In genomic region chr2:151747847-151748705, GRCm38 (mm10) we compare ENCODE assay signal across 9 mouse cellular contexts. TPM values are rescaled to one million over a fixed set of nuclear protein-coding genes. Genes with fewer than 3 reads are reported as not detected.
DNase-seq lines count a peak whose midpoint lies in the region; ATAC-seq and TF ChIP-seq lines count a peak whose summit lies in the region.
"Had no signal": no experiment of that assay in that cellular context is flagged by ENCODE, and none has a peak within 500 bp of the region (broad histone marks: within the 10 kb centered on the region; RNA-seq: fewer than 3 reads in every experiment).

No protein-coding gene starts in this region.

- peak; percentile 93 for TF ChIP-seq CTCF in Patski (IDR thresholded peaks at IDR 0.05)

- POLR2A ChIA-PET in Patski (lab: Charles Lee), result no interaction called here

- 0 out of 2 replicates have a peak, but pooled peaks cover 4% of the 10 kb centered on the region for H3K4me1 ChIP-seq in forebrain, embryonic 15.5 days

- peaks cover 29% of the 10 kb centered on the region for H3K27me3 ChIP-seq in Patski
- peaks cover 4% of the 10 kb centered on the region; the same call in 1 of the 2 replicates for H3K27me3 ChIP-seq in forebrain, embryonic 15.5 days

- no peaks in the 10 kb centered on the region for H3K36me3 ChIP-seq in forebrain, embryonic 15.5 days

- 21% methylated on average over 19 of the region's 19 CpGs for WGBS in forebrain, embryonic 15.5 days

- no peak overlapping the region for H3K27ac ChIP-seq in forebrain, embryonic 15.5 days (replicated peaks)

- peak; percentile 15 for DNase-seq in Patski (ENCODE audit: low read depth, low spot score)
- DNase-seq in cerebellum, adult 11-12 months, result peak; percentile 21
- DNase-seq in induced T-regulatory cell, adult 2 months (ENCODE audit: low read depth), result peak; percentile 83
- peak; percentile 78 to 79 for DNase-seq in left cerebral cortex, adult 18-20 months (ENCODE audit: low spot score in 2 of 2)
- DNase-seq in right cerebral cortex, postnatal 10 days (ENCODE audit: low spot score in 2 of 2), result peak; percentile 71 to 83
- peak; percentile 32 to 71 for DNase-seq in urinary bladder, postnatal 4 days (ENCODE audit: low spot score in 2 of 2)

- H3K4me3 ChIP-seq in forebrain, embryonic 15.5 days, result no peak overlapping the region
- H3K4me3 ChIP-seq: myocyte had no signal

- in situ Hi-C loops in Patski (cut with MboI; ENCODE audit: low pct_unique_long_range_greater_than_20kb), result no loop called here

- H3K4me2 ChIP-seq in forebrain, embryonic 15.5 days (replicated peaks), result 0 out of 2 replicates have a peak overlapping the region, but pooled peaks have one; percentile 4

- no peak overlapping the region for H3K9ac ChIP-seq in forebrain, embryonic 15.5 days (replicated peaks)

- ATAC-seq in Patski, result peak; percentile 79
- ATAC-seq in forebrain, embryonic 15.5 days (replicated peaks), result peak; percentile 70
- peak; percentile 78 for ATAC-seq in megakaryocyte-erythroid progenitor cell, adult 5-6 weeks (replicated peaks; ENCODE audit: low FRiP score, low TSS enrichment, poor library complexity, severe bottlenecking)

- no peaks in the 10 kb centered on the region for H3K9me3 ChIP-seq in forebrain, embryonic 15.5 days

- CTCF ChIA-PET in Patski (lab: Charles Lee), result interaction anchor here (0.7 to 2.2 kb wide), 3 partner anchors 8 to 11 kb away, joined by 3 to 6 read pairs (median 3); no protein-coding TSS in a partner anchor

RNA-seq across cellular contexts. Expression of gene Psmf1, which starts 4.1 kb away (rescaled TPM):
- 35.1 TPM for polyA plus RNA-seq in Patski (2021)
- 51.5 and 55.1 TPM in 2 replicates for polyA plus RNA-seq in forebrain, embryonic 15.5 days (2015; fragmentation: Nextera tagmentation; extraction: Ambion mirVana)
- total RNA-seq in left cerebral cortex, adult 18-20 months (2021), result 10 to 100 TPM; 37.7 to 39.1 TPM
- total RNA-seq in megakaryocyte-erythroid progenitor cell, adult 5-6 weeks (2014; fragmentation: Nextera tagmentation), result 72.4 and 109 TPM in 2 replicates
- total RNA-seq in megakaryocyte-erythroid progenitor cell, adult 5-6 weeks (2017), result 11.8 and 30.9 TPM in 2 replicates

RNA-seq across cellular contexts. Expression of gene Tmem74b, which starts 46.3 kb away (rescaled TPM):
- 0.18 TPM for polyA plus RNA-seq in Patski (2021)
- 24.1 and 24.8 TPM in 2 replicates for polyA plus RNA-seq in forebrain, embryonic 15.5 days (2015; fragmentation: Nextera tagmentation; extraction: Ambion mirVana)
- 1 to 10 TPM; 7.0 to 8.1 TPM for total RNA-seq in left cerebral cortex, adult 18-20 months (2021)
- not detected in 2 replicates for total RNA-seq in megakaryocyte-erythroid progenitor cell, adult 5-6 weeks (2014; fragmentation: Nextera tagmentation)
- not detected in 2 replicates for total RNA-seq in megakaryocyte-erythroid progenitor cell, adult 5-6 weeks (2017)
- polyA plus RNA-seq: myocyte had no signal

Comparison
In these comparisons a context has a peak if more than half of its experiments do, and no peak if none do; other contexts are left out.
1. DNase-seq: peak in every context shown above with its lines; median percentile 83 in induced T-regulatory cell, adult 2 months; 78 in left cerebral cortex, adult 18-20 months; 77 in right cerebral cortex, postnatal 10 days; 52 in urinary bladder, postnatal 4 days; 21 in cerebellum, adult 11-12 months; 15 in Patski.
2. RNA of gene Tmem74b, which starts 46.3 kb away (total RNA-seq): 7.0 to 8.1 TPM in left cerebral cortex, adult 18-20 months; not detected in megakaryocyte-erythroid progenitor cell, adult 5-6 weeks; every median in the first group is over 4 times any median in the second.
3. Peak in every context shown above with its lines, with median percentiles within 50 percentile points of each other: ATAC-seq.